Mouse (Mus musculus) neural tube, embryonic 12.5 days (tissue): ENCODE data around the gene Cd9. TPM values are rescaled to one million over a fixed set of nuclear protein-coding genes. Genes with fewer than 3 reads are reported as not detected.

ENCODE experiments used
- ATAC-seq: fragments of 200-750 bp; cut with Nextera tagmentation; 2 replicates; pipeline ENCODE4 v1.8.0; 2017; ENCODE audit warnings: low read depth, mild to moderate bottlenecking, moderate TSS enrichment, moderate library complexity; ENCODE audit not compliant: low FRiP score
- H3K27ac ChIP-seq: fragments of 300-500 bp; sonication (generic); 2 replicates; pipeline ENCODE4 v1.5.1; 2016
- H3K27me3 ChIP-seq: fragments of 300-500 bp; sonication (generic); replicated peaks from 2 replicates; pipeline ENCODE4 v1.6.1; 2016; ENCODE audit warnings: mild to moderate bottlenecking
- H3K36me3 ChIP-seq: fragments of 300-500 bp; sonication (generic); 2 replicates; pipeline ENCODE4 v1.6.1; 2016; ENCODE audit warnings: mild to moderate bottlenecking
- H3K4me1 ChIP-seq: fragments of 300-500 bp; sonication (generic); 2 replicates; pipeline ENCODE4 v1.6.1; 2016
- H3K4me2 ChIP-seq: fragments of 300-500 bp; sonication (generic); replicated peaks from 2 replicates; pipeline ENCODE4 v1.6.1; 2016; ENCODE audit warnings: mild to moderate bottlenecking
- H3K4me3 ChIP-seq: fragments of 300-500 bp; sonication (generic); 2 replicates; pipeline ENCODE4 v1.5.1; 2016
- H3K9ac ChIP-seq: fragments of 300-500 bp; sonication (generic); 2 replicates; pipeline ENCODE4 v1.6.1; 2016; ENCODE audit warnings: mild to moderate bottlenecking
- H3K9me3 ChIP-seq: fragments of 300-500 bp; sonication (generic); 2 replicates; pipeline ENCODE4 v1.6.1; 2016; ENCODE audit warnings: mild to moderate bottlenecking
- WGBS: fragments of 180-500 bp; shearing (Covaris S2); methylation state at CpG from one replicate; pipeline ENCODE4 v1.1.7; 2016; 5-methylcytosine and 5-hydroxymethylcytosine counted together
- polyA plus RNA-seq: library from polyadenylated mRNA; unstranded; fragments of >200 nt; fragmentation: Nextera tagmentation; extraction: Ambion mirVana; gene quantifications from 2 replicates; pipeline ENCODE4 v1.2.1, GENCODE M21; 2016

Gene Cd9
- polyA plus RNA-seq, 1 experiment from 2014 or later, result 51.1 TPM

GRCm38 (mm10) chr6:125480396-125481361 lies 13.9 kb downstream of the Cd9 start:
- Histone ChIP-seq H3K36me3 (no peaks in the 10 kb centered on the region), H3K4me2 (no peak overlapping the region; the same call in 1 of the 2 replicates), H3K9me3 (no peaks in the 10 kb centered on the region), H3K4me3 (no peak overlapping the region), H3K27ac (no peak overlapping the region), H3K9ac (no peak overlapping the region), H3K27me3 (no peaks in the 10 kb centered on the region), H3K4me1 (peaks cover 16% of the 10 kb centered on the region; the same call in 1 of the 2 replicates)
- no peak for ATAC-seq
- 39% methylated on average over 12 of the region's 12 CpGs for WGBS

DNA sequence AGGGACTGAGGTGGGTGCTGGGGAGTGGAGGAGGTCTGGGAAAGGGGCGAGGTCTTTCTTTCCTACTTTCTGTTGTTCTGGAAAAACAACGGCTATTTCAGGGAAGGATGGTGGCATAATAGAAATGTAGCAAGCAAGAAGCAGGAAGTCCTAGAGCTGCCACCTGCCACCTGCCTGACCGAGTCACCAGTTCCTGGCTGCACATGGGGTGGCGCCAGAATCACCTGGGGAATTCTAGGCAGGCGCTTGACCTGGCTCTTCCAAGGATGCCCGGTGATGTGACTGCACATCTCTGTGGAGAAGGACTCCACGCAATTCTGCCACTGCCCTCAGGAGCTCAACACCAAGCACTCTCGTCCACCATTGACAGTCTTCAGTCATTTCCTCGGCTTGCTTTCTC lies 15.2 kb downstream of the Cd9 start:
- H3K36me3 ChIP-seq, result no peaks in the 10 kb centered on the region
- no peak overlapping the region for H3K4me3 ChIP-seq
- H3K4me1 ChIP-seq, result peaks cover 16% of the 10 kb centered on the region; the same call in 1 of the 2 replicates
- WGBS, result 94% methylated on average over 9 of the region's 9 CpGs
- no peaks in the 10 kb centered on the region for H3K27me3 ChIP-seq
- H3K9me3 ChIP-seq, result no peaks in the 10 kb centered on the region
- ATAC-seq, result no peak
- no peak overlapping the region for H3K9ac ChIP-seq
- no peak overlapping the region for H3K27ac ChIP-seq
- no peak overlapping the region for H3K4me2 ChIP-seq

GRCm38 (mm10) chr6:125478135-125479128 lies 16.2 kb downstream of the Cd9 start:
- Histone ChIP-seq H3K27ac (no peak overlapping the region), H3K4me1 (peaks cover 16% of the 10 kb centered on the region; the same call in 1 of the 2 replicates), H3K9me3 (no peaks in the 10 kb centered on the region), H3K4me2 (no peak overlapping the region), H3K36me3 (no peaks in the 10 kb centered on the region), H3K9ac (no peak overlapping the region), H3K4me3 (no peak overlapping the region), H3K27me3 (no peaks in the 10 kb centered on the region)
- 88% methylated on average over 16 of the region's 16 CpGs for WGBS
- ATAC-seq, result no peak

DNA sequence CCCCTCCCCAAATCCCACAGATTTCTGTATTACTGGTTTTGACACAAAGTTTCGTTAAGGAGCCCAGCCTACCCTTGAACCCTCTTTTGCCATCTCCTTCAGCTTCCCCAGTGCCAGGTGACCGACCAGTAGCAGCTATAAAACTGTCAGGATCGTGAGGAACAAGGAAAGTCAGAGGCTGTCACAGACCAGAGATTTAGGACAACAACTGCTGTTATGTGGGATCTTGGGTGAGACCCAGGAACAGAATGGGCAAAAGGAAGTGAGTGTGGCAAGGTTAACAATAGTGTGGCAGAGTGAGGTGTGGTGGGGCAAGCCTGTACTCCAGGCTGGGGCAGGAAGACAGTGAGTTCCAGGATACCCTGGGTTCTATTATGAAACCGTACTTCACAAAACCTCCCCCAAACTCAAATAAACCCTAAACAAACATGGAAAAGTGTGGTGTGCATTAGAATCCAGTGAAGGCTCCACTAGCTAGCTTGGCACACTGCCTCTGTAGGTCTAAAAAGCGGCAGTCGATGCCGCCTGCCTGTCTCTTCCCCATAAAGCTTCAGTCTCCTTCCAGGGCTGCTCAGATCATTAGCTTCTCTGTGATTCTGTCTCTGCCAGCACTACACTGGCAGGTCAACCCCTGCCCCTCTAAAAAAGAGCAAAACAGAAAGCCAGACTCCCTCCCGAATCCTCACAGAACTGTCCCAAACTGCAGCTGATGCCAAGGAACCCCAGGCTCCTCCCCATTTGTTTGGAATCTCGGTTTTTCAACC lies 17.6 kb downstream of the Cd9 start:
- no peaks in the 10 kb centered on the region for H3K27me3 ChIP-seq
- H3K36me3 ChIP-seq, result no peaks in the 10 kb centered on the region
- ATAC-seq, result no peak
- peaks cover 16% of the 10 kb centered on the region; the same call in 1 of the 2 replicates for H3K4me1 ChIP-seq
- H3K27ac ChIP-seq, result no peak overlapping the region
- H3K9ac ChIP-seq, result no peak overlapping the region
- 65% methylated on average over 9 of the region's 9 CpGs for WGBS
- H3K4me2 ChIP-seq, result no peak overlapping the region
- H3K9me3 ChIP-seq, result no peaks in the 10 kb centered on the region
- no peak overlapping the region for H3K4me3 ChIP-seq

- Histone ChIP-seq H3K36me3 (no peaks in the 10 kb centered on the region), H3K27me3 (no peaks in the 10 kb centered on the region), H3K4me3 (no peak overlapping the region), H3K27ac (no peak overlapping the region), H3K9me3 (no peaks in the 10 kb centered on the region), H3K4me2 (no peak overlapping the region), H3K9ac (no peak overlapping the region), H3K4me1 (peaks cover 12% of the 10 kb centered on the region; the same call in 1 of the 2 replicates)
- ATAC-seq, result no peak
- 39% methylated on average over 8 of the region's 8 CpGs for WGBS
Observed at GRCm38 (mm10) chr6:125476090-125476489, 18.5 kb downstream of the Cd9 start.

- 43% methylated on average over 1 of the region's 1 CpGs for WGBS
Observed at GRCm38 (mm10) chr6:125475184-125475583, 19.4 kb downstream of the Cd9 start.

GRCm38 (mm10) chr6:125473939-125474338 lies 20.7 kb downstream of the Cd9 start:
- peaks cover 5% of the 10 kb centered on the region; the same call in 1 of the 2 replicates for H3K4me1 ChIP-seq
- no peak for ATAC-seq
- 82% methylated on average over 5 of the region's 5 CpGs for WGBS
- H3K27me3 ChIP-seq, result no peaks in the 10 kb centered on the region
- no peak overlapping the region for H3K9ac ChIP-seq
- no peaks in the 10 kb centered on the region for H3K36me3 ChIP-seq
- no peak overlapping the region for H3K4me2 ChIP-seq
- H3K4me3 ChIP-seq, result no peak overlapping the region
- H3K27ac ChIP-seq, result no peak overlapping the region
- H3K9me3 ChIP-seq, result no peaks in the 10 kb centered on the region

More at GRCm38 (mm10) chr6:125475184-125475583, 19.4 kb downstream of the Cd9 start:
- Histone ChIP-seq H3K9me3 (no peaks in the 10 kb centered on the region), H3K4me3 (no peak overlapping the region), H3K27ac (no peak overlapping the region), H3K9ac (no peak overlapping the region), H3K27me3 (no peaks in the 10 kb centered on the region), H3K36me3 (no peaks in the 10 kb centered on the region), H3K4me1 (peaks cover 5% of the 10 kb centered on the region; the same call in 1 of the 2 replicates), H3K4me2 (no peak overlapping the region)
- ATAC-seq, result no peak

- Histone ChIP-seq H3K27ac (no peak overlapping the region), H3K9ac (no peak overlapping the region), H3K27me3 (no peaks in the 10 kb centered on the region), H3K4me3 (no peak overlapping the region), H3K9me3 (no peaks in the 10 kb centered on the region), H3K4me1 (peaks cover 7% of the 10 kb centered on the region), H3K36me3 (no peaks in the 10 kb centered on the region), H3K4me2 (no peak overlapping the region)
- 92% methylated on average over 9 of the region's 9 CpGs for WGBS
- no peak for ATAC-seq
Observed at GRCm38 (mm10) chr6:125473321-125473721, 21.3 kb downstream of the Cd9 start.

- Histone ChIP-seq H3K36me3 (no peaks in the 10 kb centered on the region), H3K4me2 (no peak overlapping the region), H3K27ac (no peak overlapping the region), H3K4me1 (peaks cover 13% of the 10 kb centered on the region), H3K9me3 (no peaks in the 10 kb centered on the region), H3K9ac (no peak overlapping the region), H3K27me3 (no peaks in the 10 kb centered on the region), H3K4me3 (no peak overlapping the region)
- ATAC-seq, result no peak
- 68% methylated on average over 4 of the region's 4 CpGs for WGBS
Observed at GRCm38 (mm10) chr6:125471921-125472320, 22.7 kb downstream of the Cd9 start.

DNA sequence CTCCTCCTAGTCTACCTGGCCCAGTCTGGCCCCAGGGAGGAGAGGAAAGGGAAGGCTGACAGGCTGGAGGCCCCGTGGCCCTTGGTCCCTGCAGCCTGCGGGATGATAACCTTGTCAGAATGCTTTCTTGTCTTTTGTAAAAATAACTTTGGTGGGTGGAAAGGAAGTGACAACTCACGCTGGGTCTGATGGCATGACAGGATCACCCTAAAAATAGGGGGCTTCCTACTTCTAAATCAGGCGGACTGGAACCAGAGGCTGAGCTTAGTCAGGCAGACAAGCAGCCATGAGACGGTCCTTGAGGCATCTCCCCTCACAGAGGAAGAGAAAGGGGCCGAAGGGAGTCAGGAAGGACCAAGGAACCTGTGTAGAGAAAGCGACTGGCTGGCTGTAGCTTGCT lies 23.3 kb downstream of the Cd9 start:
- no peak overlapping the region for H3K27ac ChIP-seq
- H3K4me1 ChIP-seq, result peaks cover 13% of the 10 kb centered on the region
- H3K9ac ChIP-seq, result no peak overlapping the region
- WGBS, result 78% methylated on average over 7 of the region's 7 CpGs
- no peak for ATAC-seq
- no peaks in the 10 kb centered on the region for H3K27me3 ChIP-seq
- H3K4me3 ChIP-seq, result no peak overlapping the region
- no peaks in the 10 kb centered on the region for H3K9me3 ChIP-seq
- H3K36me3 ChIP-seq, result no peaks in the 10 kb centered on the region
- no peak overlapping the region for H3K4me2 ChIP-seq

DNA sequence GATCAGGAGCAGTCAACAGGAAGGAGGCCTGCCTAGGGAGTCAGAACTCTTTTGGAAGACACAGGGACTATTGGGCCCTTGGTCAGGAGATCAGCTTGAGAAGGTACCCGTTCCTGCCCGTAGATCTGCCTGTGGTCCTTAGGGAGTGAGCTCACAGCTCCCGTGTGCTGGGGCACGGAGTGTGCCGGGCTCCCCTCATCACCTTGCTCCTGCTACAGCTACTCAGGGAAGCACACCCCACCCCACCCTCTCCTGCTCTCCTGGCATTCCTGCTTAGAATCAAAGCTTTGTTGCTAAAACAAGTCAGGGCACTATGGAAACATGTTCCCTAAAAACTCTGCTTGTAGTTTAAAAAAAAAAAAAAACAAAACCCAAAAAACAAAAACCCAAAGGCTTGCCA lies 24.0 kb downstream of the Cd9 start:
- Histone ChIP-seq H3K4me3 (no peak overlapping the region), H3K27me3 (no peaks in the 10 kb centered on the region), H3K27ac (no peak overlapping the region), H3K4me1 (peaks cover 13% of the 10 kb centered on the region), H3K36me3 (no peaks in the 10 kb centered on the region), H3K4me2 (no peak overlapping the region), H3K9ac (no peak overlapping the region), H3K9me3 (no peaks in the 10 kb centered on the region)
- ATAC-seq, result no peak
- WGBS, result 91% methylated on average over 5 of the region's 5 CpGs
